Mouse (Mus musculus): ENCODE measurements around the gene Gimap1.
A peak's percentile ranks its signal among the peaks of the same experiment; 100 is the strongest.

Gene Gimap1

DNA sequence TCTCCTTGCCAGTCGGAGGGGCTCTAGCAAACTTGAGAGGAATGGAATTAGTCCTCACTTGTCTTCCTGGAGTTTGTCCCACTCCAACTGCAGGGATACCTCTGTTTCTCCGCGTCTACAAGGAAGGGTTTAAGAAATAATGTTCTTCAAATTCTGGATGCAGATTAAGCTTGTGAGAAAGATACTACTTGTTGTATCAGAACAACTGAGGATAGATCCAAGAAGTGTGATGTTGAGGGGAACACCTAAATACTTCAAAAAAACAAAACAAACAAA lies 864 bp downstream of the Gimap1 start:
- DNase-seq (ENCODE audit: low spot score in 2 of 2), result no peak

DNA sequence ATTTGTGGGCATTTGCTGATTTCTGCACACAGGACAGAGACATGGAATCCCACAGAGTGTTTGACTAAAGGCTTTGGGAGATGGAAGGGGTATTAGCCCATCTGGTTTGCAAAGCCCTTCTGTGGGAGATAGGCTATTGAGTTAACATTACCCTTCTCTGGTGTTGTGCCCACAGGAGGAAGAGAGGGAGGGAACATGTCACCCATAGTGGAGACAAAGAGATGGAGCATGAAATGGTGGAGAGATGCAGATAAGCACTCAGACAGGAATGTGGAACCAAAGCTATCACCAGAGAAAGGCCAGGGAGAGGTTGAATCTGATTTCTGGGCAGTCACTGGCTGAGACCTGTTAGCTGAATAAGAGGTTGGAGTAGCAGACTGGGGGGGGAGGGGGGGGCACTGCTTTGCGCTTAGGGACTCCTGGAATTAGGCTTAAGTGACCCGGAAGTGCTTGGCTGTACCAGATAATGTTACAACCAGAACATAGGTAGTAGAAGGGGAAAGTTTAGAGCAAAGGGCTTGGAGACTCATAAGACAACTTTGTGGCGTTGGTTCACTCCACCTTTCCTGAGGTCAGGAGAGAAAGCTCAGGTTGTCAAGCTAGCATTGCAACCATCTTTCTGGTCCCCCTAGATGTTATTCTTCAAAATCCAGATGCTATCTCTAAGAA lies 1.8 kb downstream of the Gimap1 start:
- DNase-seq (ENCODE audit: low spot score in 2 of 2), result peak in 1 of 2 experiments; percentile 5

GRCm38 (mm10) chr6:48741273-48741672 lies 2.4 kb downstream of the Gimap1 start:
- peak; percentile 55 for DNase-seq (ENCODE audit: low spot score in 2 of 2)

GRCm38 (mm10) chr6:48741711-48742206 lies 2.9 kb downstream of the Gimap1 start:
- no peak for DNase-seq (ENCODE audit: low spot score in 2 of 2)

DNA sequence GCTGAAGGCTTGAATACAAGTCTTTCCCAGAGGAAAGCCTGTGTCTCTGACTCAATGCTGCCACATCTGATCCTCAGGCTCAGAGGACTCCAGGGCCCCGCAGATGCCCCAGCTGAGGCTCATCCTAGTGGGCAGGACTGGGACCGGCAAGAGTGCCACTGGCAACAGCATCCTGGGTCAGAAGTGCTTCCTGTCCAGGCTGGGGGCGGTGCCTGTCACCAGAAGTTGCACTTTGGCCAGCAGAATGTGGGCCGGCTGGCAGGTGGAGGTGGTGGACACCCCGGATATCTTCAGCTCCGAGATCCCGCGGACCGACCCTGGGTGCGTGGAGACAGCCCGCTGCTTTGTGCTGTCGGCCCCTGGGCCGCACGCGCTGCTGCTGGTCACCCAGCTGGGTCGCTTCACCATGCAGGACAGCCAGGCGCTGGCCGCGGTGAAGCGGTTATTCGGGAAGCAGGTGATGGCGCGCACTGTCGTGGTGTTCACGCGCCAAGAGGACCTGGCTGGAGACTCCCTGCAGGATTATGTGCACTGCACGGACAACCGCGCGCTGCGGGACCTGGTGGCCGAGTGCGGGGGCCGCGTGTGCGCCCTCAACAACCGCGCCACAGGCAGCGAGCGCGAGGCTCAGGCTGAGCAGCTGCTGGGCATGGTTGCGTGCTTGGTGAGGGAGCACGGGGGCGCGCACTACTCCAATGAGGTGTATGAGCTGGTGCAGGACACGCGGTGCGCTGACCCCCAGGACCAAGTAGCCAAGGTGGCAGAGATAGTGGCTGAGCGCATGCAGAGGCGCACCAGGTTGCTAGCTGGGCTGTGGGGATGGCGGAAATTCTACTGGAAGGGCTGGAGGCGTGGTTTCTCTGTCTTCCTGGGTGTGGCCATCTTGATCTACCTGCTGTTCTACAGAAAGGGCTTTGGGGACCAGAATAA lies 3.8 kb downstream of the Gimap1 start:
- peak in 1 of 2 experiments; percentile 28 for DNase-seq (ENCODE audit: low spot score in 2 of 2)

DNA sequence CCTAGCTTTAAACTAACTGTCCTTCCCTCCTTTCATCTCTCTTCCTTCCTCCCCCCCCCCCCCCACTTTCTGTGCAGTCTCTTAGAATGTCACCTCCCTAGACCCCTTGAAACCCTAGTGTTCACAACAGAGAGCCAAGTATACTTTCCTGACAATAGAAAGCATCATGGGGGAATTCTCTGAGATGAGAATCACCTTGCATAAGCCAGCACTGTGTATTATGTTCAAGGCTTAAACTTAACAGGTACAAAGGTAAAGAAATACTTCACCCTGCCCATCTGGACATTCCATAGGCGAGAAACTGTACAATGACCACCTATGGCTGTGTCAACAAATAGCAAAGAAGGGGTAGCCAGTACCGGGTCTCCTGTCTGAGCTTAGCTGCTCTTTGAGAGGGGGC lies 6.6 kb downstream of the Gimap1 start:
- no peak for DNase-seq (ENCODE audit: low spot score in 2 of 2)

DNA sequence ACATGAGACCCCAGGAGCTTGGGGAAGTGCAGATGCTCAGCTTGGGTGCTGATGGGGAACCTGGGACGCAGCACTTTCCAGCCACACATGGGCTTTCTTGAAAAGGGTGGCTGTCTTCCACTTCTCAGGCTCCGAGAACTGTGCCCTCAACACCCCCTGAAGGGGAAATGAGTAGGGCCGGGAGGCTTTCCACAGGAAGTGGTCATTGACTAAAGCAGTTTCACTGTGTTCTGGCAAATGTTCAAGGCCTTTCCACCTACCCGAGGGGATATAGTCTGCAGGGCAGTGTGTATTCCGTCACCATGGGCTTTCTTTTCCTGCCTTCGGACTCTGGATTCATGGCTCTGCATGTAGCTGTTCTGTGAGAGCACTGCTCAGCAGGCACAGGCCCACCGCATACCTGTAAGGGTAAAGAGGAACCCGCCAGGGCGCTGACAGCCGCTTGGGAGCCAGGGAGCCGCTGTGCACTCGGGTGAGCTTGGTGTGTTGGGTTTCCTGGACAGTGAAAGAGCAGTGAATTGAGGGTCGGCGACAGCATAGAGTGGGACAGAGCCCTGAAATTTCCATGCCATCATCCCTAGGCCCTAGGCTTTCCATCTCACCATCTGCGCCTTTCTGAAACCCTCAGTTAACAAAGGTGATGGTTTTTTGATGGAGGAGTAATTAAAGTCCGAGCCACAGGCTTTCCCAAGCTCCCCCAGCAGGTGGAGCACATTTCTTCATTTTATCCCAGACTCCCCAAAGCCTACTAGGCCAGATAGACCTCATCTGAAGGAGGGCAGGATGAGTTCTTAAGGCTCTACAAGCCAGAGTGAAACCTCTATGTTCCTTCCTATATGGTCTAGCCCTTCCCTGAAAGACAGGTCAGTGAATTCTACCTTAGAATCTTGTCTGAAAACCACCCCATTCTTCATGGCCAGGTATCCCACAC lies 7.4 kb downstream of the Gimap1 start, which contains the start of gene Gimap5:
Gene Gimap5, plus strand, starts transcription at position 239 of the 931 bp plus-strand sequence.
- peak; percentile 89 to 91 for DNase-seq (ENCODE audit: low spot score in 2 of 2)

DNA sequence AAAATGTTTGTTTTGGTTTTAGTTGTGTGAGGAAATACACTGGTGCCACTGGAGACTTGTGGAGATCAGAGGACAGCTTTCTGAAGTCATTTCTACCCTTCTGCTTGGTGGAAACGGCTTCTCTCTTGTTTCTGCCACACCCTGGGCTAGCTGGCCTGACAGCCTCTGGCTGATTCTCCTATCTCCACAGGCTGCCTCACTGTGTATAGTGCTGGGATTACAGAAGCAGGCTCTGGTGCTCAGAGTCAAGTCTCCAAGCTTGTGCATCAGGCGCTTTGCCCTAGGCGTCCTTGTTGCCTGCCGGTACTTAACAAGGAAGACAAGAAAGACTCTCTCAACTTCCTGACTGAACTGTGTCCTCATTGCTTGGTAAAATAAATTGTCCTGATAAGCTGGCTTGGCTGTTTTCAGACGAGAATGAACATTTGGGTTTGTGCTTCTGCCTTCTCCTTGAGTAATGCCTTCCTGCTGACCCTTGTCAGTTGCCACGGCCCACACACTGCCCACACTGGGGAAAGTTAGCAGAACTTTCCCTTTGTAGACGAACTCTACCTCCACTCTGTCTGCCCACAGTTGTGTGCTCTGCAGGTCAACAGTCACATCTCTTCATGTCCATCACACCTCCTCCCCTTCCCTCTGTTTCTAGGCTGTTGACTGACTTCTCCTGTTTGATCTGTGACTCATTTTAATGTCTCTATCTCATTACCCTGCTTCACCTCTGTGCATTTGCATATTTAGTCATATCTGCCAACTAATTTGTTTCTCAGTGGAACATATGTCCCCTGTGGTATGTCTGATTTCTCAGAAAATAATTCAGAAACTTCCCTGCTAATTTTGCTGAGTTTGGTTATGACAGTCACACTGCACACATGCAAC lies 8.5 kb downstream of the Gimap1 start:
- DNase-seq (ENCODE audit: low spot score in 2 of 2), result peak; percentile 61 to 73

DNA sequence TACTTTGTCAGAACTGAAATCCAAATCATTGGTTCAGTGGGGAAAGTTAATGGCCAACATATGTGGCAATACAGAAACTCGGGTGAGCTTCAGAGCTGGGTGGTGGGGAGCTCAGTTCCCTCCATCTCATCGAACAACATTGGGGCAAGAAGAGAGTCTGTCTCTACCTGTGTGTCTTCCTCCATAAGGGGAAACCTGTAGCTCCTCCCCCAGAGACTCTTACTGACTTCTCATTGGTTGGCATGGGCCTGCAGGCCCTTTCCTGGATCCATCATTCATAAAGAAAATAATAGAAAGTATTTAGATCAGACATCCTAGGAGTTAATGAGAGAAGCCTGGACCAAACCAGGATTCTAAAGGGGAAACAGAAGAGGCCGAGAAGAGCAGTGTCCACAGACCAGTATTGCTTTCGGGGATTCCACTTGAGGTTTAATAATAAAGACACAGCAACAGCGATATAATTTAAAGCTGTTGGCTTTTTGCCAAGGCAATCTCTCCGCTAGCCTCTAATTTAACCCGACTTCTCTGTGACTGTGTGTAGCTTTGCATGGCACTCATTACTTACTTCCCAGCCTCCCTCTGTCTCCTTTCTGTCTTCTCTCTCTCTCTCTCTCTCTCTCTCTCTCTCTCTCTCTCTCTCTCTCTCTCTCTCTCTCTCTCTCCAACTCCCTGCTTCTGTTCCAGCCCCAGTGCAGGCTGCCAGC lies 24.9 kb downstream of the Gimap1 start:
- DNase-seq (ENCODE audit: low spot score in 2 of 2), result no peak

DNA sequence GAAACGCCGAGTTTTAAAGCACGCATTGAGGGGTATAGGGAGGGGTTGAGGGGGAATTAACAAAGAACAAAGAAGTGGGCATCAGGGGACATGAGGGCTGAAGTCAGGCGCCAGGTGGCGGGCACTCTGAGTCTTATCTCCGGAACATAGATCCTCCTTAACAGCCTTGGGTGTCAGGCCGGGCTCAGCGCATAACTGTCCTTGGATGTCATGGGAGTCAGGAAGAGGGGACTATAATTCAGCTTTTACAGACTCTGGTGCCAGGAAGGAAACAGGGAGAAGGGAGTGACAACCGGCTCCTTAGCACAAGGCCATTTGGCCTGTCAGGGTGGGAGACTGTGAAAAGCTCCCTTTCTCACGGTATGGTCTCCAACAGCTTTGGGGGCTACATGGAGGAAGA lies 25.6 kb downstream of the Gimap1 start:
- no peak for DNase-seq (ENCODE audit: low spot score in 2 of 2)

DNA sequence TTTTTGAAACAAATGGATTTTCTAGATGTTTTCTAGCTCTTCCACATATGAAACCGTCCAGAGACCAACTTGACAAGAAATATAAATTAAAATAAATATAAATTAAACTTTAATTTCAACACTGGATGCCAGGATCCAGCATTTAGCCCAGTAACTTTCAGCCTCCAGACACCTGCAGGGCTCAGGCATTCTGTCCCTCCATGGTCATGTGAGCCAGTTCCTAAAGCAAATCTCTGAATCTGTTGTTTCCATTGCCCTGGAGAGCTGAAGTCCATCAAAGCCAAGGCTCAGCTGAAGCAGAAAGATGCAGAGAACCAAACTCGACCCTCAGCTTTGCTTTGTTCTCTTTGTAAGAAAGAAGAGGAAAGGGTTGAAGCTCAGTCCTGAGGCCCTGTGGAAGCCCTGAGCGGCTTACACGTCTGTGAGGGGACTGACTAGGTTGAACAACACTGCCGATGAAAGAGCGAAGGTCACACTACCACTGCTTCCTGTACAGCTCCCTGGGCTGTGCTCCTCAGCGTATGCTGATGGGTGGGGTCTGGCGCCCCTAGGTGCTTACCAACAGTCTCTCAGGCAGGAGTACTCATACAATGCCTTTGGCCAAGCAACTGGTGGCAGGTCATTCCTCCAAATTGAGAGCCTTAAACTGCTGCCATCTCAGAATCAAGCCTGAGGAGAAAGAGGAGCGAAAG lies 29.5 kb downstream of the Gimap1 start:
- DNase-seq (ENCODE audit: low spot score in 2 of 2), result peak; percentile 76 to 77

- no peak for DNase-seq (ENCODE audit: low spot score in 2 of 2)
These were observed 30.1 kb downstream of the Gimap1 start for GRCm38 (mm10) chr6:48768933-48769332.

DNA sequence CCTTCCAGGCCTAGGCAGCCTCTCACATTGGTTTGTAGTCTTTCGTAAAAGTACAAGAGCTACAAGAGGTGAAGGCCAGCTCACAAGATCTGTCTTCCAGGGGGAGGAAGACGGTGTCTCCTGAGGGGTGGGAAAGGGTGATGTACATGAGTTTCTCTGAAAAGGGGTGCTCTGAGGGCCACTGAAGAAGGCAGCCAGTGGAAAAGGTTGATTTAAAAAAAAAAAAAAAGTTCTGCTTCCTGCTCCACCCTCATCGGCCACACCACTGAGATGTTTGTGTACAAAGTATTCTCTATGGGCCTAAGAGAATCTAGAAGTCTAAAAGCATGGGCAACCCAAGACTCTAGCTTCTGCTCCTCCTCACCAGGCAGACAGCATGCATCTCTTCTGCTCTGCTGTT lies 31.8 kb downstream of the Gimap1 start, which contains the start of gene Gimap3:
Gene Gimap3, minus strand, starts transcription at position 156 of the 400 bp plus-strand sequence.
- peak; percentile 72 to 73 for DNase-seq (ENCODE audit: low spot score in 2 of 2)

DNA sequence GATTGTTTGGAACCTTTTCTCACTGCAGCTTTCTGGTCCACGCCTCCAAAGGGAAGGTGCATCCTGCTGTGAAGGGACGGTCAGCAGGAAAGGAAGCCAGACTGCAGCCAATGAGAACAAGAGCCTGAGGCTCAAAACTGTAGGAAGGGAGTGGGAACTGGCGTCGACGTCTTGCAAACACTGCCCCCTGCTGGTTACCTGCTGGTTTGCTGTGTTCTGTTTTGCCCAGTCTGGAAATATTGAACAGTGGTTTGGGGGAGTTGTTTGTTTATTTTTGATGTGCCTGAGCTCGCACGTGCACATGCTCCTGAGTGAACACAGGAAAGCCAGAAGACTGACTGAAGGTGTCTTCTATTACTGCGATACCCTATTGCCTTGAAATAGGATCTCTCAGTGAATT lies 33.2 kb downstream of the Gimap1 start:
- peak; percentile 71 to 74 for DNase-seq (ENCODE audit: low spot score in 2 of 2)

- DNase-seq (ENCODE audit: low spot score in 2 of 2), result no peak
These were observed 45.6 kb downstream of the Gimap1 start for GRCm38 (mm10) chr6:48784406-48784805.

- DNase-seq (ENCODE audit: low spot score in 2 of 2), result no peak
These were observed 46.3 kb downstream of the Gimap1 start for GRCm38 (mm10) chr6:48785189-48785588.

DNA sequence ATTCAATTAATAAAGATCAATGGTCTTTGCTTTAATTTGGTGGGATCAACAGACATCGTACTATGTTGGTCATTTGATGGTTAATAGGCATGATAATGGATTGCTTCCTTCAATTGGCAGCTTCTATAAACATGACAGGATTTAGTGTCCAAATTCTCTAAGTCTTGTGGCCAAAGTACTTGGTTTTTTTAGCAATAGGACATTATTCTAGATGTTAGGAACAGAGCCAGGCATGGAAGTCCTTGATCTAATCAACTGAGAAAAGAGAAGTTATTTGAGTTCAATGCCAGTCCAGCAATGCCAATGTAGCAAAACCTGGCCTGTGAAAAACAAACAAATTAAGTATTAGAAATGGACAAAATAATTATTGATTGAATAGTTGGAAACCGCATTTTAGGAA lies 46.7 kb downstream of the Gimap1 start:
- DNase-seq (ENCODE audit: low spot score in 2 of 2), result no peak

DNA sequence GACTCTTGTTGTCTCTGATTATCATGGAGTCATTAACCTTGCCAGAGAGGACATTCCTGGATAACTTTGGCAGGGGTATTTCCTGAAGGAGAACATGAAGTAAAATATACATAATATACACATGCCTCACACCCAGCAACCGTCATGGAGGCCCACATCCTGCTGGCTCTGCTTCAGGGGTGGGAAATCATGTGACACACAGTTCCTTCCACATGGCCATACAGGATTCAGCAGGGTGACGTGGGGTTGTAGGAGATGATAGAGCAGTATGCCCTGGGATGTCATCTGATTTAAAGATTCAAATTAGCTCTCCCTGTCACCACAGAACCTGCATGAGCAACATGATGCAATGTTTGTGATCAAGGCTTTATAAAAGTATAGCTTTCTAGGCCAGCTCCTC lies 49.0 kb downstream of the Gimap1 start:
- no peak for DNase-seq (ENCODE audit: low spot score in 2 of 2)
